Mouse (Mus musculus): ENCODE results near the gene Hspb6. TPM values are rescaled to one million over a fixed set of nuclear protein-coding genes. Genes with fewer than 3 reads are reported as not detected.
A peak's percentile ranks its signal among the peaks of the same experiment; 100 is the strongest.

The Hspb6 gene
- total RNA-seq, 2 experiments from 2014 or later, result 3.3 to 3.7 TPM

- DNase-seq, result peak in 1 of 2 experiments; percentile 54
Measured at GRCm38 (mm10) chr7:30553021-30553589, 1.1 kb downstream of the Hspb6 start.

- no peak for DNase-seq
Measured at GRCm38 (mm10) chr7:30553810-30554584, 2.0 kb downstream of the Hspb6 start.

GRCm38 (mm10) chr7:30556894-30557536, 5.0 kb downstream of the Hspb6 start:
- DNase-seq, result no peak

GRCm38 (mm10) chr7:30557901-30558514, 6.0 kb downstream of the Hspb6 start:
- no peak for DNase-seq

GRCm38 (mm10) chr7:30558656-30559442, 6.9 kb downstream of the Hspb6 start:
- DNase-seq, result no peak

GRCm38 (mm10) chr7:30559443-30559954, 7.5 kb downstream of the Hspb6 start, which contains the start of gene Lin37:
Lin37 (minus strand) TSS chr7:30559838.
- DNase-seq, result peak; percentile 97 to 99

- no peak for DNase-seq
Measured at GRCm38 (mm10) chr7:30560296-30560695, 8.3 kb downstream of the Hspb6 start.

- DNase-seq, result peak in 1 of 2 experiments; percentile 58
Measured at GRCm38 (mm10) chr7:30562526-30563116, 10.6 kb downstream of the Hspb6 start.

GRCm38 (mm10) chr7:30563117-30563905, 11.3 kb downstream of the Hspb6 start, which contains the start of the genes U2af1l4, Gm49396 and Psenen:
U2af1l4 (plus strand) TSS chr7:30563301.
Gm49396 (plus strand) TSS chr7:30563344.
Psenen (minus strand) TSS chr7:30563627.
- peak; percentile 92 to 94 for DNase-seq

- DNase-seq, result no peak
Measured at GRCm38 (mm10) chr7:30563906-30564280, 11.9 kb downstream of the Hspb6 start.

GRCm38 (mm10) chr7:30564970-30565571, 13.1 kb downstream of the Hspb6 start, which contains the start of gene Igflr1:
Igflr1 (plus strand) TSS chr7:30565427.
- DNase-seq, result no peak

- no peak for DNase-seq
Measured at GRCm38 (mm10) chr7:30566033-30566432, 14.1 kb downstream of the Hspb6 start.

GRCm38 (mm10) chr7:30567555-30567954, 15.6 kb downstream of the Hspb6 start:
- no peak for DNase-seq

- DNase-seq, result no peak
Measured at GRCm38 (mm10) chr7:30572389-30572788, 20.4 kb downstream of the Hspb6 start.

- no peak for DNase-seq
Measured at GRCm38 (mm10) chr7:30572969-30573368, 21.0 kb downstream of the Hspb6 start.

GRCm38 (mm10) chr7:30579950-30580349, 28.0 kb downstream of the Hspb6 start:
- DNase-seq, result no peak

GRCm38 (mm10) chr7:30581547-30581946, 29.6 kb downstream of the Hspb6 start:
- DNase-seq, result no peak

GRCm38 (mm10) chr7:30584339-30584738, 32.4 kb downstream of the Hspb6 start:
- no peak for DNase-seq

GRCm38 (mm10) chr7:30585170-30585569, 33.2 kb downstream of the Hspb6 start:
- no peak for DNase-seq

- DNase-seq, result no peak
Measured at GRCm38 (mm10) chr7:30586455-30587020, 34.6 kb downstream of the Hspb6 start.
